ENCODE assay signal across 12 mouse cellular contexts in genomic region chr8:81768731-81769445, GRCm38 (mm10).
DNase-seq lines count a peak whose midpoint lies in the region; ATAC-seq and TF ChIP-seq lines count a peak whose summit lies in the region.
"Had no signal": no experiment of that assay in that cellular context is flagged by ENCODE, and none has a peak within 500 bp of the region (broad histone marks: within the 10 kb centered on the region; RNA-seq: fewer than 3 reads in every experiment).

No protein-coding gene starts in this region.

- no peaks in the 10 kb centered on the region for H3K27me3 ChIP-seq in kidney, embryonic 16.5 days (ENCODE audit: insufficient read depth, low read length)
- no peaks in the 10 kb centered on the region for H3K27me3 ChIP-seq in limb, embryonic 11.5 days (ENCODE audit: control insufficient read depth, insufficient read depth, low read length)
- H3K27me3 ChIP-seq: forebrain, embryonic 12.5 days; midbrain, embryonic 15.5 days had no signal

- H3K4me3 ChIP-seq in gastrocnemius, adult 2 months, result peak overlapping the region; percentile 70
- H3K4me3 ChIP-seq in kidney, embryonic 16.5 days (ENCODE audit: low read length), result peak overlapping the region; percentile 5; the same call in 1 of the 2 replicates
- no peak overlapping the region for H3K4me3 ChIP-seq in limb, embryonic 11.5 days (ENCODE audit: low read depth, low read length)
- H3K4me3 ChIP-seq: forebrain, embryonic 12.5 days; midbrain, embryonic 15.5 days had no signal

- no peak for TF ChIP-seq CTCF in gastrocnemius, adult 2 months (IDR thresholded peaks at IDR 0.05)

- H3K27ac ChIP-seq in gastrocnemius, adult 2 months, result no peak overlapping the region
- H3K27ac ChIP-seq in kidney, embryonic 16.5 days (ENCODE audit: low read length), result no peak overlapping the region
- 0 out of 2 replicates have a peak overlapping the region, but pooled peaks have one; percentile 23 for H3K27ac ChIP-seq in limb, embryonic 11.5 days (replicated peaks; ENCODE audit: low read depth, low read length)
- H3K27ac ChIP-seq: forebrain, embryonic 12.5 days; liver, embryonic 14.5 days; midbrain, embryonic 15.5 days had no signal

- 51% methylated on average over 2 of the region's 2 CpGs for WGBS in kidney, embryonic 16.5 days
- WGBS in limb, embryonic 11.5 days, result 36% methylated on average over 2 of the region's 2 CpGs

- intact Hi-C loops in gastrocnemius, adult 2 months (cut with DNase I), result no loop called here
- intact Hi-C loops in gastrocnemius, postnatal 36 days (cut with DNase I), result no loop called here

- no peak for DNase-seq in gastrocnemius, adult 2 months
- DNase-seq in gastrocnemius, postnatal 36 days, result no peak
- no peak for DNase-seq in kidney, postnatal 10 days
- DNase-seq in CD4-positive helper T cell, adult 2 months (ENCODE audit: low read depth, low spot score), result peak; percentile 52
- no peak for DNase-seq in limb, embryonic 11.5 days (ENCODE audit: low spot score)
- DNase-seq in MN1 (ENCODE audit: low spot score), result no peak
- no peak for DNase-seq in right cerebral cortex, postnatal 36 days (ENCODE audit: low spot score in 2 of 2)
- DNase-seq: cerebellum, postnatal 10 days had no signal

- no peak for ATAC-seq in kidney, embryonic 16.5 days (ENCODE audit: low FRiP score, low TSS enrichment)
- no peak for ATAC-seq in limb, embryonic 11.5 days (ENCODE audit: insufficient number of reproducible peaks, low FRiP score, low TSS enrichment, low read depth)
- ATAC-seq: midbrain, embryonic 15.5 days had no signal

- no peak overlapping the region for H3K9ac ChIP-seq in kidney, embryonic 16.5 days (replicated peaks; ENCODE audit: low read length)
- H3K9ac ChIP-seq in limb, embryonic 11.5 days (ENCODE audit: low read length), result no peak overlapping the region
- H3K9ac ChIP-seq: forebrain, embryonic 12.5 days; liver, embryonic 14.5 days; midbrain, embryonic 15.5 days had no signal

- H3K9me3 ChIP-seq in kidney, embryonic 16.5 days (ENCODE audit: low read length), result no peaks in the 10 kb centered on the region
- H3K9me3 ChIP-seq in limb, embryonic 11.5 days (ENCODE audit: control insufficient read depth, low read length), result no peaks in the 10 kb centered on the region
- H3K9me3 ChIP-seq: forebrain, embryonic 12.5 days; midbrain, embryonic 15.5 days had no signal

- no peaks in the 10 kb centered on the region for H3K36me3 ChIP-seq in kidney, embryonic 16.5 days (ENCODE audit: insufficient read depth, low read length)
- no peaks in the 10 kb centered on the region for H3K36me3 ChIP-seq in limb, embryonic 11.5 days (ENCODE audit: control insufficient read depth, insufficient read depth, low read length)
- H3K36me3 ChIP-seq: forebrain, embryonic 12.5 days; midbrain, embryonic 15.5 days had no signal

- peak overlapping the region; percentile 50 for H3K4me2 ChIP-seq in kidney, embryonic 16.5 days (replicated peaks; ENCODE audit: low read depth, low read length)
- H3K4me2 ChIP-seq in limb, embryonic 11.5 days (ENCODE audit: low read depth, severe bottlenecking), result peak overlapping the region; percentile 48

- H3K4me1 ChIP-seq in kidney, embryonic 16.5 days (ENCODE audit: insufficient read depth, low read length), result peaks cover 5% of the 10 kb centered on the region; the same call in 1 of the 2 replicates
- H3K4me1 ChIP-seq in limb, embryonic 11.5 days (ENCODE audit: control insufficient read depth, insufficient read depth, low read length), result peaks cover 16% of the 10 kb centered on the region
